Mouse (Mus musculus) midbrain, postnatal 0 days (tissue): Measurements from ENCODE around the gene Hhip. TPM values are rescaled to one million over a fixed set of nuclear protein-coding genes. Genes with fewer than 3 reads are reported as not detected.

Experiments used
- ATAC-seq: fragments of 200-750 bp; cut with Nextera tagmentation; 2 replicates; pipeline ENCODE4 v1.8.0; 2017; ENCODE audit warnings: moderate number of reproducible peaks, mild to moderate bottlenecking, moderate TSS enrichment, moderate library complexity; ENCODE audit not compliant: low FRiP score
- DNase-seq: peaks from one replicate; pipeline ENCODE4 v3.0.0-alpha.2; 2015; ENCODE audit warnings: low spot score
- H3K27ac ChIP-seq: fragments of 300-500 bp; sonication (generic); 2 replicates; pipeline ENCODE4 v1.5.1; 2014; ENCODE audit warnings: low read depth, mild to moderate bottlenecking, low read length, mixed read lengths
- H3K27me3 ChIP-seq: fragments of 300-500 bp; sonication (generic); 2 replicates; pipeline ENCODE4 v1.6.1; 2014; ENCODE audit warnings: low read length, control low read depth, mixed read lengths; ENCODE audit not compliant: insufficient read depth
- H3K36me3 ChIP-seq: fragments of 300-500 bp; sonication (generic); 2 replicates; pipeline ENCODE4 v1.6.1; 2014; ENCODE audit warnings: low read length, control low read depth, mixed read lengths; ENCODE audit not compliant: insufficient read depth
- H3K4me1 ChIP-seq: fragments of 300-500 bp; sonication (generic); 2 replicates; pipeline ENCODE4 v1.6.1; 2014; ENCODE audit warnings: mild to moderate bottlenecking, control low read depth, antibody characterized with exemption, low read length, mixed read lengths; ENCODE audit not compliant: insufficient read depth
- H3K4me2 ChIP-seq: fragments of 300-500 bp; sonication (generic); 2 replicates; pipeline ENCODE4 v1.6.1; 2014; ENCODE audit warnings: low read depth, mild to moderate bottlenecking, low read length, mixed read lengths; ENCODE audit not compliant: poor library complexity, severe bottlenecking
- H3K4me3 ChIP-seq: fragments of 300-500 bp; sonication (generic); 2 replicates; pipeline ENCODE4 v1.5.1; 2014; ENCODE audit warnings: low read depth, mild to moderate bottlenecking, low read length, moderate library complexity
- H3K9ac ChIP-seq: fragments of 300-500 bp; sonication (generic); replicated peaks from 2 replicates; pipeline ENCODE4 v1.6.1; 2014; ENCODE audit warnings: mild to moderate bottlenecking, low read length, moderate library complexity, mixed read lengths; ENCODE audit not compliant: poor library complexity, severe bottlenecking
- H3K9me3 ChIP-seq: fragments of 300-500 bp; sonication (generic); 2 replicates; pipeline ENCODE4 v1.6.1; 2016; ENCODE audit warnings: low read length, control low read depth
- CTCF ChIP-seq: IDR thresholded peaks from 2 replicates; pipeline ENCODE4 v1.5.1; 2016; ENCODE audit warnings: antibody characterized with exemption, mild to moderate bottlenecking
- WGBS: fragments of 180-500 bp; shearing (Covaris S2); extraction: QIAGEN DNeasy Blood & Tissue Kit; methylation state at CpG from one replicate; pipeline ENCODE4 v1.1.7; 2014; 5-methylcytosine and 5-hydroxymethylcytosine counted together
- polyA plus RNA-seq: library from polyadenylated mRNA; unstranded; fragments of >200 nt; fragmentation: Nextera tagmentation; extraction: Ambion mirVana; gene quantifications from 2 replicates; pipeline ENCODE4 v1.2.1, GENCODE M21; 2015
- total RNA-seq: library from RNA; depleted of rRNA; stranded (reverse); fragments of >200 nt; gene quantifications from 2 replicates; pipeline ENCODE4 v1.2.3, GENCODE M21; 2014

Gene Hhip
- total and polyA plus RNA-seq, 2 experiments from 2014 or later = 3.3 to 3.6 TPM

- ATAC-seq (no peak), DNase-seq (no peak)
- 64% methylated on average over 2 of the region's 2 CpGs for WGBS
- Histone ChIP-seq H3K4me2 (no peak overlapping the region), H3K4me1 (no peaks in the 10 kb centered on the region), H3K4me3 (no peak overlapping the region), H3K27me3 (no peaks in the 10 kb centered on the region), H3K27ac (no peak overlapping the region), H3K9me3 (no peaks in the 10 kb centered on the region), H3K9ac (no peak overlapping the region), H3K36me3 (no peaks in the 10 kb centered on the region)
- TF ChIP-seq CTCF = no peak
Measured at GRCm38 (mm10) chr8:79984946-79985345, 72.9 kb downstream of the Hhip start.

GRCm38 (mm10) chr8:79982144-79982543 lies 75.7 kb downstream of the Hhip start:
- Histone ChIP-seq H3K27ac (no peak overlapping the region), H3K4me3 (no peak overlapping the region), H3K36me3 (no peaks in the 10 kb centered on the region), H3K9me3 (no peaks in the 10 kb centered on the region), H3K4me2 (no peak overlapping the region), H3K9ac (no peak overlapping the region), H3K4me1 (no peaks in the 10 kb centered on the region), H3K27me3 (no peaks in the 10 kb centered on the region)
- DNase-seq (no peak), ATAC-seq (no peak)
- 73% methylated on average over 4 of the region's 4 CpGs for WGBS
- TF ChIP-seq CTCF = no peak

- DNase-seq = no peak
- no peak overlapping the region for H3K9ac ChIP-seq
- WGBS = 51% methylated on average over 6 of the region's 6 CpGs
- H3K4me1 ChIP-seq = no peaks in the 10 kb centered on the region
- TF ChIP-seq CTCF = no peak
- no peak overlapping the region for H3K27ac ChIP-seq
- no peak overlapping the region for H3K4me2 ChIP-seq
- H3K9me3 ChIP-seq = no peaks in the 10 kb centered on the region
- no peaks in the 10 kb centered on the region for H3K27me3 ChIP-seq
- H3K36me3 ChIP-seq = no peaks in the 10 kb centered on the region
- no peak overlapping the region for H3K4me3 ChIP-seq
- no peak for ATAC-seq
Measured at GRCm38 (mm10) chr8:79966159-79966558, 91.6 kb downstream of the Hhip start.

GRCm38 (mm10) chr8:79952857-79953256 lies 104.9 kb downstream of the Hhip start:
- no peaks in the 10 kb centered on the region for H3K27me3 ChIP-seq
- no peaks in the 10 kb centered on the region for H3K4me1 ChIP-seq
- ATAC-seq = no peak
- H3K27ac ChIP-seq = no peak overlapping the region
- no peak overlapping the region for H3K9ac ChIP-seq
- no peaks in the 10 kb centered on the region for H3K9me3 ChIP-seq
- no peak overlapping the region for H3K4me2 ChIP-seq
- no peaks in the 10 kb centered on the region for H3K36me3 ChIP-seq
- no peak for DNase-seq
- TF ChIP-seq CTCF = peak; percentile 10; the same call in 1 of the 2 replicates
- 35% methylated on average over 3 of the region's 3 CpGs for WGBS
- no peak overlapping the region for H3K4me3 ChIP-seq

GRCm38 (mm10) chr8:79950376-79950775 lies 107.4 kb downstream of the Hhip start:
- ATAC-seq (no peak), DNase-seq (no peak)
- H3K36me3 ChIP-seq = no peaks in the 10 kb centered on the region
- TF ChIP-seq CTCF = no peak
- H3K4me2 ChIP-seq = no peak overlapping the region
- no peak overlapping the region for H3K9ac ChIP-seq
- H3K27me3 ChIP-seq = no peaks in the 10 kb centered on the region
- H3K9me3 ChIP-seq = no peaks in the 10 kb centered on the region
- no peaks in the 10 kb centered on the region for H3K4me1 ChIP-seq
- WGBS = 85% methylated on average over 3 of the region's 3 CpGs
- no peak overlapping the region for H3K27ac ChIP-seq
- H3K4me3 ChIP-seq = no peak overlapping the region

GRCm38 (mm10) chr8:79945501-79946076 lies 112.2 kb downstream of the Hhip start:
- no peak for TF ChIP-seq CTCF
- Histone ChIP-seq H3K9ac (no peak overlapping the region), H3K4me1 (no peaks in the 10 kb centered on the region), H3K4me3 (no peak overlapping the region), H3K27me3 (no peaks in the 10 kb centered on the region), H3K4me2 (no peak overlapping the region), H3K27ac (no peak overlapping the region), H3K9me3 (no peaks in the 10 kb centered on the region), H3K36me3 (no peaks in the 10 kb centered on the region)
- 88% methylated on average over 9 of the region's 9 CpGs for WGBS
- no peak for ATAC-seq
- DNase-seq = no peak
